Mouse (Mus musculus): ENCODE results near the gene Olfr543. TPM values are rescaled to one million over a fixed set of nuclear protein-coding genes. Genes with fewer than 3 reads are reported as not detected.

Gene Olfr543
- not detected in 2 replicates for polyA plus RNA-seq (2021; fragmentation: Nextera tagmentation)
- long read RNA-seq, experiment 1 = 0 reads
- long read RNA-seq, experiment 2 = 0 reads

GRCm38 (mm10) chr7:102481579-102481978, at the start of gene Olfr543:
Gene Olfr543 (minus strand): TSS chr7:102481679.

GRCm38 (mm10) chr7:102499473-102499872, 18.0 kb upstream of the Olfr543 start, which contains the start of gene Olfr545:
Gene Olfr545 (minus strand): TSS chr7:102499573.

GRCm38 (mm10) chr7:102488161-102488560, 6.7 kb upstream of the Olfr543 start, which contains the start of gene Olfr544:
Gene Olfr544 (minus strand): TSS chr7:102488313.

GRCm38 (mm10) chr7:102441657-102442391, 39.7 kb downstream of the Olfr543 start, which contains the start of gene Rrm1:
Gene Rrm1 (plus strand): TSS chr7:102441695.

Other genes starting within 250 kb of the Olfr543 start
- 33.4 and 47.7 TPM in 2 replicates for gene Rhog, start 225.6 kb downstream of the Olfr543 start, polyA plus RNA-seq (2021; fragmentation: Nextera tagmentation)
- 20.4 TPM in 2 replicates for gene Stim1, start 213.9 kb downstream of the Olfr543 start, polyA plus RNA-seq (2021; fragmentation: Nextera tagmentation)
- 8.8 and 8.9 TPM in 2 replicates for gene Rrm1, start 40.0 kb downstream of the Olfr543 start, polyA plus RNA-seq (2021; fragmentation: Nextera tagmentation)
- gene Olfr544, start 6.6 kb upstream of the Olfr543 start, polyA plus RNA-seq (2021; fragmentation: Nextera tagmentation) = not detected in 2 replicates
- gene Olfr545, start 17.9 kb upstream of the Olfr543 start, polyA plus RNA-seq (2021; fragmentation: Nextera tagmentation) = not detected in 2 replicates
- not detected in 2 replicates for gene Olfr547, start 53.1 kb upstream of the Olfr543 start, polyA plus RNA-seq (2021; fragmentation: Nextera tagmentation)
- not detected in 2 replicates for gene Olfr548-ps1, start 59.2 kb upstream of the Olfr543 start, polyA plus RNA-seq (2021; fragmentation: Nextera tagmentation)
- not detected in 2 replicates for gene Olfr549, start 68.2 kb upstream of the Olfr543 start, polyA plus RNA-seq (2021; fragmentation: Nextera tagmentation)
- 0.54 and 0.67 TPM in 2 replicates for gene Trim21, start 83.8 kb upstream of the Olfr543 start, polyA plus RNA-seq (2021; fragmentation: Nextera tagmentation)
- 1.9 and 2.1 TPM in 2 replicates for gene Olfr550, start 89.8 kb upstream of the Olfr543 start, polyA plus RNA-seq (2021; fragmentation: Nextera tagmentation)
- gene Olfr551, start 110.2 kb upstream of the Olfr543 start, polyA plus RNA-seq (2021; fragmentation: Nextera tagmentation) = not detected in 2 replicates
- not detected in 2 replicates for gene Olfr552, start 116.1 kb upstream of the Olfr543 start, polyA plus RNA-seq (2021; fragmentation: Nextera tagmentation)
- not detected in 2 replicates for gene Olfr553, start 136.5 kb upstream of the Olfr543 start, polyA plus RNA-seq (2021; fragmentation: Nextera tagmentation)
- not detected in 2 replicates for gene Olfr554, start 156.8 kb upstream of the Olfr543 start, polyA plus RNA-seq (2021; fragmentation: Nextera tagmentation)
- gene Olfr555, start 177.1 kb upstream of the Olfr543 start, polyA plus RNA-seq (2021; fragmentation: Nextera tagmentation) = not detected in 2 replicates
- not detected in 2 replicates for gene Olfr556, start 183.2 kb upstream of the Olfr543 start, polyA plus RNA-seq (2021; fragmentation: Nextera tagmentation)
- gene Trim68, start 205.6 kb upstream of the Olfr543 start, polyA plus RNA-seq (2021; fragmentation: Nextera tagmentation) = 2.1 and 2.6 TPM in 2 replicates
- not detected in 2 replicates for gene Olfr557, start 214.2 kb upstream of the Olfr543 start, polyA plus RNA-seq (2021; fragmentation: Nextera tagmentation)
- gene Olfr558, start 220.5 kb upstream of the Olfr543 start, polyA plus RNA-seq (2021; fragmentation: Nextera tagmentation) = 0.10 and 0.13 TPM in 2 replicates
- not detected in 2 replicates for gene Olfr33, start 237.4 kb upstream of the Olfr543 start, polyA plus RNA-seq (2021; fragmentation: Nextera tagmentation)
- not detected in 2 replicates for gene Olfr559, start 245.8 kb upstream of the Olfr543 start, polyA plus RNA-seq (2021; fragmentation: Nextera tagmentation)